16 mouse cellular contexts compared by ENCODE assay signal in genomic region chr2:25884756-25885155, GRCm38 (mm10).
"Had no signal": no experiment of that assay in that cellular context is flagged by ENCODE, and none has a peak within 500 bp of the region (broad histone marks: within the 10 kb centered on the region; RNA-seq: fewer than 3 reads in every experiment).

No protein-coding gene starts in this region.

- ATAC-seq: forebrain, embryonic 13.5 days; forebrain, embryonic 14.5 days; forebrain, embryonic 15.5 days; forebrain, embryonic 16.5 days; forebrain, postnatal 0 days had no signal

- DNase-seq: cerebellum, adult 9-10 months; cerebellum, postnatal 10 days; embryo, embryonic 11 days; forebrain, postnatal 0 days; gastrocnemius, adult 2 months; gastrocnemius, postnatal 10 days; gastrocnemius, postnatal 14 days; gastrocnemius, postnatal 25 days; gastrocnemius, postnatal 36 days; heart, adult 11 months; heart, adult 18-20 months; heart, adult 2 months had no signal
